Mouse (Mus musculus): ENCODE results near the gene Ubr2. TPM values are rescaled to one million over a fixed set of nuclear protein-coding genes. Genes with fewer than 3 reads are reported as not detected.

The Ubr2 gene
- 22.6 and 22.7 TPM in 2 replicates for polyA plus RNA-seq (2016; fragmentation: Nextera tagmentation; extraction: Ambion mirVana)

DNA sequence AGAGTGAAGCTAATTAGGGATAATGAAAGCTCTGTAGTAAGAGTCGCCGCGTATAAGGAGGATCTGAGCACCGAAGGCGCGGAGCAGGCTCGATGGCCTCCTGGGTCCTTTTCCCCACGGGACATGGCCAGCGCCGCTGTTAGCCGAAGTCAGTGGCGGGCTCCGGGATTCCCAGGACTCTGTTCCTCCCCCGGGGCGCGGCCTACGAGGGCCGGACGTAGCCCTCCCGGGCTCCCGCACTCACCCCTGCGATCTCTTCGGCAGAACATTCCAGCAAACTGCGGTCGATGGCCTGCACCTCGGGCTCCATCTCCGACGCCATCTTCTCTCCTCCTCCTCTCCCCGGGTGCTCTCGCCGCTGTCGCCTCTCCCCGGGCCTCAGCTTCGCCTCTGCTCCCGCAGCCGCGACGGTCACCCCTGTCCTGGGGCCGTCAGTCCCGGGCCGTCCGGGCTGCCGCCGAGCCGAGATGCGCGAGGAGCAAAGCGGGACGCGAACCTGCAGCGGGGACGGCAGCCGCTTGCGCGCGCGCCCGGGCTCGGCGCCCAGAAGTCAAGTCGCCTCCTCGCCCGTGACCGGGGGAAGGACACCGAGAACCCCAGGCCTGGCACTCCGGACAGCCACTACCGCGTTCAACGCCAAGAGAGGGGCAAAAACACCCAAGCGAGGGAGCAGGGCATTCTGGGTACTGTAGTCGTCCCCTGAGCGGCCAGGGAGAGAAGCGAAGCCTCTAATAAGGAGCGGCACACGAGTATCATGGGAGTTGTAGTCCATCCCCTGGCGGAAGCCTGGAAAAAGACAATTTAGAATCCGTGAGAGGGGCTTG is at the start of gene Ubr2:
Gene Ubr2, minus strand, starts transcription at position 659 of the 824 bp plus-strand sequence.
- peak within 1 kb of the TSS; percentile 87 for H3K4me2 ChIP-seq (replicated peaks)
- under 1% methylated on average over 77 of the region's 77 CpGs for WGBS
- peak within 1 kb of the TSS; percentile 86 for H3K27ac ChIP-seq
- H3K9ac ChIP-seq, result peak within 1 kb of the TSS; percentile 88
- peaks cover 16% of the 10 kb centered on the region for H3K4me1 ChIP-seq
- H3K36me3 ChIP-seq, result peaks cover 8% of the 10 kb centered on the region; the same call in 1 of the 2 replicates
- peak within 1 kb of the TSS; percentile 87 for H3K4me3 ChIP-seq
- H3K9me3 ChIP-seq, result no peaks in the 10 kb centered on the region
- no peaks in the 10 kb centered on the region for H3K27me3 ChIP-seq (replicated peaks)
- peak; percentile 96 for ATAC-seq (ENCODE audit: low FRiP score, low read depth)

DNA sequence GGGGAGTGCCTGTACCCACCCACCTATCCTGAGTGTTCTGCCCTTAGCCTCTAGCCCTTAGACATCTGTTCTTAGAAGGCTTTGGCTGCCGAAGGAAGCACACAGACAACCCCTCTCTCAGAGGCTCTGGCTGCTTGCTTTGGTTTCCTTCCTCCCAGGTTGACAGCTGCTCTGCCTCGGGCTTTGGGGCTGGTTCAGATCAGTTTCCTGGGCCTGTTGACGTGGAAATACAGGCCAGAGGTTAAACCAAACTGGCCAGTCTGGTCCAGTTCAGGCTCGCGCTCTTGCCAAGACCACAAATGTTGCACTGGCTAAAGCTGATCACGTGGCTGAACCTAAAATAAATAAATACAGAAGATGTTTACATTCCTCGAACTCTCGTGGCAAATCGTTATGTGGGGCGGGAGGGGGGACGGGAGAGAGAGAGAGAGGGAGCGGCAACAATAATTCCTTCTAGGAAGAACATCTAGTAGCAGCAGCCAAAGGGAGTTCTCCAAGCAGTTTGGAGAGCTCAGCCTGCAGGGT is 49.5 kb upstream of the Ubr2 start:
- 71% methylated on average over 12 of the region's 12 CpGs for WGBS
- no peak for ATAC-seq (ENCODE audit: low FRiP score, low read depth)
- H3K27me3 ChIP-seq (replicated peaks), result no peaks in the 10 kb centered on the region
- H3K4me1 ChIP-seq, result no peaks in the 10 kb centered on the region
- no peak overlapping the region for H3K4me2 ChIP-seq (replicated peaks)
- peaks cover 4% of the 10 kb centered on the region; the same call in 1 of the 2 replicates for H3K9me3 ChIP-seq
- no peak overlapping the region for H3K9ac ChIP-seq
- no peak overlapping the region for H3K27ac ChIP-seq
- no peak overlapping the region for H3K4me3 ChIP-seq
- no peaks in the 10 kb centered on the region for H3K36me3 ChIP-seq

DNA sequence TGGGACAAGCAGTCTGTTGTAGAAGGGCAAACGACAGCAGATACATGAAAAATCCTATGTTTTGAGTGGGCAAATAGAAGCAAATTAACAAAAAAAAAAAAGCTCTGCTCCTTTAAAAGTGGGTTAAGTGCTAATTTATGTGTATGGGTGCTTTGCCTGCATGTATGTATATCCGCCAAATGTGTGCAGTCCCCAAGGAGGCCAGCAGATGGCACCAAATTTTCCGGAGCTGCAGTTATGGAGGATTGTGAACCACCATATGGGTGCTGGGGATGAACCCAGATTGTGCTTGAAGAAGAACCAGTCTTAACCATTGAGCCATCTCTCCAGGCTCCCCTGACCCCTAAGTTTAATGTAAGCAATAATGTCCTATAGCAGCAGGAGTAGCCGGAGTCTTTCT is 47.6 kb upstream of the Ubr2 start:
- Histone ChIP-seq H3K27ac (no peak overlapping the region), H3K36me3 (no peaks in the 10 kb centered on the region), H3K9ac (no peak overlapping the region), H3K9me3 (peaks cover 4% of the 10 kb centered on the region; the same call in 1 of the 2 replicates), H3K4me2 (replicated peaks) (no peak overlapping the region), H3K4me1 (no peaks in the 10 kb centered on the region), H3K27me3 (replicated peaks) (no peaks in the 10 kb centered on the region), H3K4me3 (no peak overlapping the region)
- WGBS, result 96% methylated on average over 4 of the region's 4 CpGs
- no peak for ATAC-seq (ENCODE audit: low FRiP score, low read depth)

DNA sequence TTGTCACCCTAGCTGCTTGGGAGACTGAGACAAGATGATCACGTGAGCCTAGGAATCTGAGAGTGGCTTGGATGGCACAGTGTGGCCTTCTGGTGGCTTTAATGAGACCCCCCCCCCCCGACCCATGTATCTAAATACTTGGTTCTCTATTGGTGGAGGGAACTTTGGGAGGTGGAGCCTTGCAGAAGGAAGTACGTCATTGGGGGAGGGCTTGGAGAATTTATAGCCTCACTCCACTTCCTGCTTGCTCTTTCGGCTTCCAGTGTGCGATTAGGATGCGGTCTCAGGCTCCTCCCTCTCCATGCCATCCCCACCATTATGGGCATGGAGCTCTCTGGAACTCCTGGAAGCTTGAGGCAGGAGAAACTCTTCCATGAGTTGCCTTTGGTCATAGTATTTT is 46.1 kb upstream of the Ubr2 start:
- no peak overlapping the region for H3K27ac ChIP-seq
- WGBS, result 78% methylated on average over 6 of the region's 6 CpGs
- H3K4me3 ChIP-seq, result no peak overlapping the region
- no peak for ATAC-seq (ENCODE audit: low FRiP score, low read depth)
- no peaks in the 10 kb centered on the region for H3K4me1 ChIP-seq
- no peak overlapping the region for H3K9ac ChIP-seq
- H3K36me3 ChIP-seq, result no peaks in the 10 kb centered on the region
- no peak overlapping the region for H3K4me2 ChIP-seq (replicated peaks)
- peaks cover 4% of the 10 kb centered on the region; the same call in 1 of the 2 replicates for H3K9me3 ChIP-seq
- no peaks in the 10 kb centered on the region for H3K27me3 ChIP-seq (replicated peaks)

DNA sequence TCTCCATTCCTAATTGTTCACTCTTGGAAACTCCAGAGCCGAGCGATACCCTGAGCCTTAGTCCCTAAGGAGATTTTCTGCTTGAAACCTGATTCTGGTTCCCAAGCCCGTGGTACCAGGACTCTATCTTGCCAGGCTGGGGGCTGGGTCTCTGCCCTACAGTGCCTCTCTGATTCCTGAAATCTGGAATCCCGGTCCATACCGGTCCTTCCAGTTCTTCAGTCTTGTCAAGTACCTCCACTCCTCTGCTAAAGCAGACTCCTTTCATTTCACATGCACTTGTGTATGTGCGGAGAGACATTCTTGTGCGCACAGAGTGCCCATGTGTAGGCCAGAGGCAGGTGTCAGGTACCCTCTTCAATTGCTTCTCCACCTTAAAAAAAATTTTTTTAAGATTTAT is 44.8 kb upstream of the Ubr2 start:
- Histone ChIP-seq H3K4me1 (no peaks in the 10 kb centered on the region), H3K4me2 (replicated peaks) (no peak overlapping the region), H3K27me3 (replicated peaks) (no peaks in the 10 kb centered on the region), H3K9ac (no peak overlapping the region), H3K9me3 (peaks cover 4% of the 10 kb centered on the region; the same call in 1 of the 2 replicates), H3K27ac (no peak overlapping the region), H3K4me3 (no peak overlapping the region), H3K36me3 (no peaks in the 10 kb centered on the region)
- WGBS, result 92% methylated on average over 7 of the region's 7 CpGs
- ATAC-seq (ENCODE audit: low FRiP score, low read depth), result no peak

DNA sequence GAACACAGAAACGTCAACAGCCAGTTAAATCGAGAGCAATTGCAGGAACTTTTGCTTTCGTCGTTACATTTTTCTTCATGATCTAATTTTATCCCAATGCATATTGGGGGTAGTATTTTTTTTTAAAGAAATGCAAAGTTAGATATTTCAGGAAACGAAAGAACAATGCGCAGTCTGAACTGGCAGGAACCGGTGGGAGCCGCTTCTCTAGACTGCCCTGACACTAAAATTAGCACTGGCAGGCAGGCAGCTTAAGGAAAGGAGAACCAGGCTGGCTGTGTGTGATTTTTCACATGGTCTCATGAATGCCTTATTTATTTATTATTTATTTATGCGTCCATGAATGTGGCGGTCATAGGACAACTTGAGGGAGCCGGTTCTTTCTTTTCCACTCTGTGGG is 44.3 kb upstream of the Ubr2 start:
- peaks cover 4% of the 10 kb centered on the region; the same call in 1 of the 2 replicates for H3K9me3 ChIP-seq
- H3K27me3 ChIP-seq (replicated peaks), result no peaks in the 10 kb centered on the region
- no peak for ATAC-seq (ENCODE audit: low FRiP score, low read depth)
- H3K4me2 ChIP-seq (replicated peaks), result no peak overlapping the region
- 86% methylated on average over 11 of the region's 11 CpGs for WGBS
- H3K36me3 ChIP-seq, result no peaks in the 10 kb centered on the region
- no peaks in the 10 kb centered on the region for H3K4me1 ChIP-seq
- H3K27ac ChIP-seq, result no peak overlapping the region
- H3K9ac ChIP-seq, result no peak overlapping the region
- no peak overlapping the region for H3K4me3 ChIP-seq

DNA sequence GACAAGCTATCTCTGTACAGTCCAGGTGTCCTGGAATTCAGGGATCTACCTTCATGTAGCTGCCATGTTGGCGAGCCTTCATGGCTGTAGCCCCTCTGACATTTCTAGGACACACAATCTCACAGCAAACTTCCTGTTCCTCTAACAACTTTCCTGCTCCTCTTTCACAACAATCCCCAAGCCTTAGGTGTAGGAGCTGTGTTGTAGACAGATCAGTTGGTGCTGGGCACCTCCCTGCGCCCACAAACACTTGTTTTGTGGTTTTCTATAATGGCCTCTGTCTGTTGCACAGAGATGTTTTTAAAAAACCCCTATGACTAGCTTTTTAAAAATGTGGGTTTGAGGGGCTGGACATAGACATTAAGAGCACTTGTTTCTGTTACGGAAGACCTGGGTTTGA is 40.3 kb upstream of the Ubr2 start:
- no peaks in the 10 kb centered on the region for H3K9me3 ChIP-seq
- WGBS, result 92% methylated on average over 3 of the region's 3 CpGs
- H3K27ac ChIP-seq, result no peak overlapping the region
- H3K27me3 ChIP-seq (replicated peaks), result no peaks in the 10 kb centered on the region
- H3K9ac ChIP-seq, result no peak overlapping the region
- H3K36me3 ChIP-seq, result no peaks in the 10 kb centered on the region
- no peaks in the 10 kb centered on the region for H3K4me1 ChIP-seq
- H3K4me2 ChIP-seq (replicated peaks), result no peak overlapping the region
- H3K4me3 ChIP-seq, result no peak overlapping the region
- ATAC-seq (ENCODE audit: low FRiP score, low read depth), result no peak

DNA sequence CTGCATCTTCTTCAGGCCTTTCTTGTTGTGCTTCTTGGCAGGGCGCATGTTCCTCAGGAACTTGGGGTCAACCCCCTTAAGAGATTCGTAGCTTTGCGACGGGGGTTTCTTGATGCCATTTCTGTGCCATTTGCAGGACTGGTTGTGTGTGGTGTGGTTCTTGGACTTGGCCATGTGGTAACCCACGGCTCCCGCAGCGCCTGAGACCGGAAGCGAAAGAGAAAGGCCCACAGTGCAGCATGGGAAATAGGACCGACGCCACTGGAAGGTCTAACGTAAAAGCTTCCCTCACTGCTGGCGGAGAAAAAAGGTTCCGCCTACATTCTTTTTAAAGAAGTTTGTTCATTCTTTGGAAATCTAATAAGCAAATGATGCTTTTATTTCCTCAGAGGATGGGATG is 32.5 kb upstream of the Ubr2 start:
- no peak for ATAC-seq (ENCODE audit: low FRiP score, low read depth)
- no peak overlapping the region for H3K9ac ChIP-seq
- H3K4me3 ChIP-seq, result no peak overlapping the region
- no peak overlapping the region for H3K27ac ChIP-seq
- 96% methylated on average over 14 of the region's 14 CpGs for WGBS
- H3K4me1 ChIP-seq, result no peaks in the 10 kb centered on the region
- H3K4me2 ChIP-seq (replicated peaks), result no peak overlapping the region
- H3K36me3 ChIP-seq, result no peaks in the 10 kb centered on the region
- H3K9me3 ChIP-seq, result no peaks in the 10 kb centered on the region
- no peaks in the 10 kb centered on the region for H3K27me3 ChIP-seq (replicated peaks)

DNA sequence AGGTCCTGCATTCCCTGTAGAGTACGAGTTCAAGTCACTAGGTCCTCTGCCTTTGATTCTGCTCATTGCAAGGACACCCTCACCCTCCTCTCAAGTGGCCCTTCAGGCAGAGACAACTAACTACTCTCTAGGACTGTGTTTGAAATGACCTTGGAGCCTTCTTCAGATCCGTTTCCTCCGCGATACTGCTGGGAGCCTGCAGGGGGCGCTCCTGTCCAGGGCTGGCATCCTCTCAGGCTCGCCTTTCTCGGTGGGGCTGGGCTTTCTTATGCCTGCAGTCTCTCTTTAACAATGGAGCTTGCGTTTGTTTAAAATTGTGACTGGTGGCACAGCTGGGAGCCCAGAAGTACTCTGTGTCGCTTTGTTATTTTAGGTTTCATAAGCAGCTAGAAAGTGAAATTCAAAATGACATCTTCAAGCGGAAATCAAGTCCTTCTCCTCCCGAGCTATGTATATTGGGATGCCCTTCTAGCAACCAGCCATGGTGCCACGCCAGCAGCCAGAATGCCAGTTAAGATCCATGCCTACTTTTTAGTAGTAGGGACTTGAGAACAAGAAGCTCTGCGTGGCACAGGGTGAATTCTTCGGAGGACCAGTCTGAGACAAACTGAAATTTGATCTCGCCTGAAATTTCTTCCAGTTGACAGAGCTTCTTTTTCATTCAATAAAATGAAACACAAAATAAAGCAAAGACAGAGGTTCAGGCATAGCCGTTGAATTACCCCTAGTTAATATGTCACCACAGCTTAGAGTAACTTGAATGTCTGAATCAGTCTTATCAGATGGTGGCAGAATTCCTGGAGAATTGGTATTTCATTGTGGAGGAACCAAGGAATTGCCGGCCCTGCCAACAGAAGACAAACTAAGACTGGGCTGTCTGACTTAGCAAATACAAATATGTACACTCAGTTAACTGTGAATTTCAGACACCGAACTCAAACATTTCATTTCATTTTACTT is 28.8 kb upstream of the Ubr2 start:
- peak overlapping the region; percentile 43 for H3K4me2 ChIP-seq (replicated peaks)
- peak; percentile 50 for ATAC-seq (ENCODE audit: low FRiP score, low read depth)
- H3K9me3 ChIP-seq, result no peaks in the 10 kb centered on the region
- H3K27me3 ChIP-seq (replicated peaks), result no peaks in the 10 kb centered on the region
- no peak overlapping the region for H3K27ac ChIP-seq
- H3K4me1 ChIP-seq, result no peaks in the 10 kb centered on the region
- H3K4me3 ChIP-seq, result 0 out of 2 replicates have a peak overlapping the region, but pooled peaks have one; percentile 3
- WGBS, result 24% methylated on average over 18 of the region's 18 CpGs
- no peaks in the 10 kb centered on the region for H3K36me3 ChIP-seq
- H3K9ac ChIP-seq, result no peak overlapping the region

DNA sequence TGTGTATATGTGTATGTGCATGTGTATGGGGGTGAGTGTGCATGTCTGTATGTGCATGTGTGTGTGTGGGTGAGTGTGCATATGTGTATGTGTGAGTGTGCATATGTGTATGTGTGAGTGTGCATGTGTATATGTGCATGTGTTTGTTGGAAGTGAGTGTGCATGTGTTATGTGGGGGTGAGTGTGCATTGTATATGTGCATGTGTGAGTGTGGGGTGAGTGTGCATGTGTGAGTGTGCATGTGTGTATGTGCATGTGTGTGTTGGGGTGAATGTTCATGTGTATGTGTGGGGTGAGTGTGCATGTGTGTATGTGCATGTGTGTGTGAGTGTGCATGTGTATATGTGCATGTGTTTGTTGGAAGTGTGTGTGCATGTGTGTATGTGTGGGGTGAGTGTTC is 24.2 kb upstream of the Ubr2 start:
- ATAC-seq (ENCODE audit: low FRiP score, low read depth), result no peak
- H3K36me3 ChIP-seq, result no peaks in the 10 kb centered on the region
- no peaks in the 10 kb centered on the region for H3K9me3 ChIP-seq
- H3K9ac ChIP-seq, result no peak overlapping the region
- H3K4me2 ChIP-seq (replicated peaks), result no peak overlapping the region
- no peaks in the 10 kb centered on the region for H3K27me3 ChIP-seq (replicated peaks)
- H3K27ac ChIP-seq, result no peak overlapping the region
- no peaks in the 10 kb centered on the region for H3K4me1 ChIP-seq
- no peak overlapping the region for H3K4me3 ChIP-seq

DNA sequence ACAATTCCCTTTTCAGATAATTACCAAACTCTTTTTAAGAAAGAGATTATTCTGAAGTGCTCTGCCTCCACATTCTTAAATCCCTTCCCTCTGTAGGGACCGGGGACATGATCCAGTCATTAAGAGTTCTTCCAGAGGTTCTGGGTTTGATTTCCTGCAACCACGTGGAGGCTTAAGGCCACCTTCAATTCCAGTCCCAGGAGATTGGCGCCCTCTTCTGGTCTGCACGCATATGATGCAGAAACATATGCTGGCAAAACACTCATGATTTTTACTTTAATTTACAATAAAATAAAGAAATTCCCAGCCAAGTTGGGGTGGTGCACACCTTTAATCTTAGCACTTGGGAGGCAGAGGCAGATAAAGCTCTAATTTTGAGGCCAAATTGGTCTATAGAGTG is 23.3 kb upstream of the Ubr2 start:
- 3% methylated on average over 4 of the region's 4 CpGs for WGBS
- Histone ChIP-seq H3K4me2 (replicated peaks) (no peak overlapping the region), H3K4me3 (no peak overlapping the region), H3K27ac (no peak overlapping the region), H3K9me3 (no peaks in the 10 kb centered on the region), H3K36me3 (no peaks in the 10 kb centered on the region), H3K27me3 (replicated peaks) (no peaks in the 10 kb centered on the region), H3K4me1 (no peaks in the 10 kb centered on the region), H3K9ac (no peak overlapping the region)
- no peak for ATAC-seq (ENCODE audit: low FRiP score, low read depth)

DNA sequence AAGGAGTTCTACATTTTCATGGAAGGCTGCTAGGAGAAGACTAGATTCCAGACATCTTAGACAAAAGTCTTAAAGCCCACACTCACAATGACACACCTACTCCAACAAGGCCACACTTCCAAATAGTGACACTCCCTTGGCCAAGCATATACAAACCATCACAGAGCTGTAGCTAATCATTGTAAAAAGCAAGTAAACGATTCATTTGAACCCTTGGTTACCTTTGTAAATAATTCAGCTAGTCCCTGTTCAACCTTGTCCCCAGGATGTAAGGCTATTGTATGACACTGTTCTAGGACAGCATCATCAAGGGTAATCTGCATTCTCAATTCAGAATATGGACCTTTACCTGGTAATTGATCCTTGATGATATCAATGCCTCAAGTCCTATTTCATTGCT is 14.4 kb upstream of the Ubr2 start:
- no peak for ATAC-seq (ENCODE audit: low FRiP score, low read depth)
- Histone ChIP-seq H3K27me3 (replicated peaks) (no peaks in the 10 kb centered on the region), H3K27ac (no peak overlapping the region), H3K9ac (no peak overlapping the region), H3K4me2 (replicated peaks) (no peak overlapping the region), H3K9me3 (no peaks in the 10 kb centered on the region), H3K4me3 (no peak overlapping the region), H3K36me3 (no peaks in the 10 kb centered on the region), H3K4me1 (no peaks in the 10 kb centered on the region)
- 81% methylated on average over 1 of the region's 1 CpGs for WGBS

Data from neural tube, embryonic 12.5 days (tissue).